Mouse (Mus musculus) limb, embryonic 15.5 days (tissue): Measurements from ENCODE around the gene Fam83e. TPM values are rescaled to one million over a fixed set of nuclear protein-coding genes. Genes with fewer than 3 reads are reported as not detected.
A peak's percentile ranks its signal among the peaks of the same experiment; 100 is the strongest.

Source experiments
- ATAC-seq: fragments of 200-750 bp; cut with Nextera tagmentation; 2 replicates; pipeline ENCODE4 v1.8.0; 2017; ENCODE audit warnings: low read depth, moderate TSS enrichment; ENCODE audit not compliant: insufficient number of reproducible peaks, low FRiP score, low TSS enrichment
- H3K27ac ChIP-seq: fragments of 300-500 bp; sonication (generic); 2 replicates; pipeline ENCODE4 v1.5.1; 2015; ENCODE audit warnings: moderate library complexity, mild to moderate bottlenecking, inconsistent platforms
- H3K27me3 ChIP-seq: fragments of 300-500 bp; sonication (generic); 2 replicates; pipeline ENCODE4 v1.6.1; 2015; ENCODE audit warnings: inconsistent platforms
- H3K36me3 ChIP-seq: fragments of 300-500 bp; sonication (generic); 2 replicates; pipeline ENCODE4 v1.6.1; 2015; ENCODE audit warnings: inconsistent platforms
- H3K4me1 ChIP-seq: fragments of 300-500 bp; sonication (generic); 2 replicates; pipeline ENCODE4 v1.6.1; 2015; ENCODE audit warnings: inconsistent platforms
- H3K4me2 ChIP-seq: fragments of 300-500 bp; sonication (generic); 2 replicates; pipeline ENCODE4 v1.6.1; 2015; ENCODE audit warnings: mild to moderate bottlenecking, inconsistent platforms
- H3K4me3 ChIP-seq: fragments of 300-500 bp; sonication (generic); 2 replicates; pipeline ENCODE4 v1.5.1; 2015; ENCODE audit warnings: mild to moderate bottlenecking, inconsistent platforms
- H3K9ac ChIP-seq: fragments of 300-500 bp; sonication (generic); 2 replicates; pipeline ENCODE4 v1.6.1; 2015; ENCODE audit warnings: inconsistent platforms
- H3K9me3 ChIP-seq: fragments of 300-500 bp; sonication (generic); 2 replicates; pipeline ENCODE4 v1.6.1; 2016; ENCODE audit warnings: inconsistent platforms
- WGBS: fragments of 180-500 bp; shearing (Covaris S2); methylation state at CpG from one replicate; pipeline ENCODE4 v1.1.7; 2015; 5-methylcytosine and 5-hydroxymethylcytosine counted together
- polyA plus RNA-seq: library from polyadenylated mRNA; unstranded; fragments of >200 nt; fragmentation: Nextera tagmentation; extraction: Ambion mirVana; gene quantifications from 2 replicates; pipeline ENCODE4 v1.2.1, GENCODE M21; 2015

The Fam83e gene
- 0.76 and 0.78 TPM in 2 replicates for polyA plus RNA-seq

- Histone ChIP-seq H3K9ac (no peak within 1 kb of the TSS), H3K27ac (peak within 1 kb of the TSS; percentile 47; the same call in 1 of the 2 replicates), H3K36me3 (peaks cover 67% of the 10 kb centered on the region), H3K9me3 (no peaks in the 10 kb centered on the region), H3K4me2 (no peak within 1 kb of the TSS), H3K4me1 (peaks cover 39% of the 10 kb centered on the region), H3K27me3 (no peaks in the 10 kb centered on the region), H3K4me3 (no peak within 1 kb of the TSS)
- WGBS, result 77% methylated on average over 14 of the region's 14 CpGs
- no peak for ATAC-seq
Measured at GRCm38 (mm10) chr7:45720413-45721233, at the start of gene Fam83e. Gene Fam83e (plus strand): TSS chr7:45721212.

- Histone ChIP-seq H3K9me3 (no peaks in the 10 kb centered on the region), H3K4me3 (no peak overlapping the region), H3K36me3 (no peaks in the 10 kb centered on the region), H3K4me2 (no peak overlapping the region), H3K27me3 (no peaks in the 10 kb centered on the region), H3K27ac (no peak overlapping the region), H3K9ac (no peak overlapping the region), H3K4me1 (peaks cover 3% of the 10 kb centered on the region)
- no peak for ATAC-seq
- 72% methylated on average over 7 of the region's 7 CpGs for WGBS
Measured at GRCm38 (mm10) chr7:45677627-45678295, 43.3 kb upstream of the Fam83e start.

GRCm38 (mm10) chr7:45678513-45678912 is 42.5 kb upstream of the Fam83e start:
- 88% methylated on average over 14 of the region's 14 CpGs for WGBS
- no peak overlapping the region for H3K4me3 ChIP-seq
- H3K9me3 ChIP-seq, result no peaks in the 10 kb centered on the region
- H3K36me3 ChIP-seq, result no peaks in the 10 kb centered on the region
- no peak overlapping the region for H3K4me2 ChIP-seq
- peaks cover 3% of the 10 kb centered on the region for H3K4me1 ChIP-seq
- no peaks in the 10 kb centered on the region for H3K27me3 ChIP-seq
- no peak for ATAC-seq
- H3K27ac ChIP-seq, result no peak overlapping the region
- no peak overlapping the region for H3K9ac ChIP-seq

DNA sequence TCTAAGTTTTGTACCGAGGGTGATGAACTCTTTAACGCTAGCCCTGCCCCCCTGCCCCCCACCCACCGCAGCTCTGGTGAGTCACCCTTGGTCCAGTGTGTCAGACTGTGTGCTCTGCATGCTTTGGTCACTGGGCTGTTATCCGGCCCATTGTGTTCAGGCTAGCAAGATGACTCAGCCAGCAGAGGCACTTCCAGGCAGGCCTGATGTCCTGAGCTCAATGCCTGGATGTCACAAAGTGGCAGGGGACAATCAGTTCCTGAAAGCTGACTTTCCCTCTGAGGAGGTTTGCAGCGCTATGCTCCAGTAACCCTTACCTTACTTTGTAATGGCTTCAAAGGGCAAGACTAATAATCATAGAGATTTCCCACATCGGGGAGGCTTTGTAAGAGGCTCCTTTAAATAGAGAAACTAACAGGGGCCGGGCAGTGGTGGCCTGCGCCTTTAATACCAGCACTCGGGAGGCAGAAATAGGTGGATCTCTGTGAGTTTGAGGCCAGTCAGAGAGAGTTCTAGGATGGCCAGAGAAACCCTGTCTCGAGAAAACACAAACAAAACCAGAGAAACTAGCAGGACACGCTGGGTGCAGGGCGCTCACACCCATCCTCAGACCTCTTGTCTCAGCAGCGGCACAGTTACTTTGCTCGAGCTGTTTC is 40.9 kb upstream of the Fam83e start:
- ATAC-seq, result no peak
- Histone ChIP-seq H3K9ac (no peak overlapping the region), H3K4me1 (peaks cover 9% of the 10 kb centered on the region), H3K27ac (no peak overlapping the region), H3K4me3 (no peak overlapping the region), H3K4me2 (no peak overlapping the region), H3K36me3 (no peaks in the 10 kb centered on the region), H3K9me3 (no peaks in the 10 kb centered on the region), H3K27me3 (no peaks in the 10 kb centered on the region)
- 74% methylated on average over 14 of the region's 14 CpGs for WGBS

DNA sequence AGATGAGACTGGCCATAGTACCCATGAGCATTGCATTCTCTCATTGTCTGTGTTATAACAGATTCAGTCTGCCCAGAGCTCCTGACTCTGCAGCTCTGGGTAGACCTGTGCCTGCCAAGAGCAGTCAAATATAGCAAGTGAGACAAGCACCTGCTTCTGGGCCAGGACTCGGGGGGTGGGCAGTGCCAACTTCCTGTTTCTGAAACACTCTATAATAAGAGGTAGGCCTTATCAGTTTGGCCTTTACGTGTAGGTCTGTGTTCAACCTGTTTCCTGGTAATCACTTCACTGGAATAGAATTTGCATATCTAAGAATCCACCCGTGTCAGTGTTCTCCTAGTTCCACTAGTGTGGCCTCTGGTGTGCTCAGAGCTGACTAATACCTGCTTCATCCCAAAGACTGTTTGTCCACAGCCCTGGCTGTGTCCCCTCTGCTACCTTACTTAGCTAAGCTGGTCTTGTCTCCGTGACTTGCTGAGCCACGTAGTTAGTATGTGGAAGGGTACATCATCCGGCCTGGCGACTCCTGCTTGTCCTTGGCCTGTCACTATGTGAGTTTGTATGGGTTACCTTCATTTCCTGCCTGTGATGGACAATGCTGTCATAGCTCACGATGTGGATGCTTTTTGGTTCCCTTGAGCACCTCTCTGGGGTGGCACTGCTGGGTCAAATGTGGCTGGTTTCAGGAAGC is 39.8 kb upstream of the Fam83e start:
- Histone ChIP-seq H3K9ac (no peak overlapping the region), H3K36me3 (no peaks in the 10 kb centered on the region), H3K4me1 (peaks cover 20% of the 10 kb centered on the region), H3K4me2 (no peak overlapping the region), H3K27me3 (no peaks in the 10 kb centered on the region), H3K4me3 (no peak overlapping the region), H3K9me3 (no peaks in the 10 kb centered on the region), H3K27ac (no peak overlapping the region)
- WGBS, result 82% methylated on average over 8 of the region's 8 CpGs
- ATAC-seq, result no peak

DNA sequence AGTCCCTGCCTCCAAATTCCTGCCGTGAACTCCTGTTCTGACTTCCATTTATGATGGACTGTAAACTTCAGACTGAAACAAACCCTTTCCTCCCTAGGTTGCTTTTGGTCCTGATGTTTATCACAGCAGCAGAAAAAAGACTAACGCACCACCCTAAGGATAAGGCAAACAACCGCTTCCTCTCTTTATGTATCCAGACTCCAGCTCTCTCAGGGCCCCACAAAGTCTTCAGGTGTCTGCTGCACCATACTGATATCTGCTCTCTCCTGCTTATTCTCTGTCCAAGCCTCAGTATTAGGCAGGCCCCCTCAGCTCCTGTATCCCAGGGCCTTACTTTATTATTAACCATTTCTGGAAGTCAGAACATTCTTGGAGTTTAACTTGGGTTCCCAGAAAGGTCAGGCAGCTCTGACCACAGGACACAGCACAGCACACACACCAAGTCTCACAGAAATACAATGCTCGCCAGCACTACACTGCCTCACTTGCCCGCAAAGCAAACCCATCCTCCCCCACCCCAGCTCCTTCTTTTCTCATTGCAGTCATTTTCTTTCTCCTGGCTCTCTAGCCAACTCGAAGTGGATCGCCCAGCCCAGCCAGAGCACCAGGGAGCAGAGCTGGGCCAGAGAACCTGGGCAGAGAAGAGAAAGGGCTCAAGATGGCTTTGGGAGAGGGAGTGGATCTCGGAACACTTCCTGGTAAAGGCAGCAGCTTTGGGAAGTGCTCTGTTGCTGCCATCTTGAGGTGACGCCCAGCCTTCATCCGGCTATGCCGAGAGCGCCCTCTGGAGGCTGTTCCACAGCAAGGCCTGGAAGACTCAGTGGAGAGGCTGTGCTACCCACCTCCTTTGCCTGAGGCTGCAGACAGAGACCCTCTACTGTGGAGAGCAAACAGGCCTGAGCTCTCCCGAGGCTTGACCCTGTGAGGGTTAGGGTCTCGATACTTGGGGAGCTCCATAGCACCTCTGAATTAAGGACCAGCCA is 38.6 kb upstream of the Fam83e start:
- peak overlapping the region; percentile 55; the same call in 1 of the 2 replicates for H3K27ac ChIP-seq
- no peaks in the 10 kb centered on the region for H3K27me3 ChIP-seq
- H3K9ac ChIP-seq, result no peak overlapping the region
- peak overlapping the region; percentile 40 for H3K4me2 ChIP-seq
- H3K36me3 ChIP-seq, result no peaks in the 10 kb centered on the region
- H3K9me3 ChIP-seq, result no peaks in the 10 kb centered on the region
- peak overlapping the region; percentile 15; the same call in 1 of the 2 replicates for H3K4me3 ChIP-seq
- 32% methylated on average over 14 of the region's 14 CpGs for WGBS
- ATAC-seq, result peak; percentile 52; the same call in 1 of the 2 replicates
- H3K4me1 ChIP-seq, result peaks cover 26% of the 10 kb centered on the region

GRCm38 (mm10) chr7:45683396-45684050 is 37.5 kb upstream of the Fam83e start, which contains the start of gene Ntn5:
Gene Ntn5 (plus strand): TSS chr7:45684022.
- Histone ChIP-seq H3K36me3 (no peaks in the 10 kb centered on the region), H3K4me1 (peaks cover 26% of the 10 kb centered on the region), H3K9me3 (no peaks in the 10 kb centered on the region), H3K9ac (no peak within 1 kb of the TSS), H3K27me3 (no peaks in the 10 kb centered on the region), H3K4me2 (no peak within 1 kb of the TSS), H3K4me3 (peak within 1 kb of the TSS; percentile 15; the same call in 1 of the 2 replicates), H3K27ac (no peak within 1 kb of the TSS)
- 75% methylated on average over 7 of the region's 7 CpGs for WGBS
- no peak for ATAC-seq

DNA sequence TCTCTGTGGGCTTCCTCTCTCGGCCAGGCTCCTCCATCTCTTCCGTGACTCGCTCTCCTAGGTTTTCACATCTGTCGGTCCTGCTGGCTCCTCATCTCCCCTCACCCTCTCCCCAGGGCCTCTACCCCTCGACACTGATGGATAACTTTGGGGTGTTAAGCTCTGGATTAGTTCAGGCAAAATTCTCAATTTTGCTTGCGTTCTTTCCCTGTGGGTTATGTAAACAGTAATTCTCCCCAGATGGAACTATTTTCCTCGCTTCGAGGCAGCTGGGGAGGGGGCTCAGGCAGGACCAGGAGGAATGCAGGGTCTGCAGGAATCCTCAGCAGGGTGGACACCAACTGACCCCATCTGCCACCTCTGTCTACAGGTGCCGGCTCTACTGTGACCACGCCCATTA is 35.2 kb upstream of the Fam83e start:
- WGBS, result 30% methylated on average over 10 of the region's 10 CpGs
- peaks cover 26% of the 10 kb centered on the region for H3K4me1 ChIP-seq
- no peak overlapping the region for H3K4me3 ChIP-seq
- H3K9ac ChIP-seq, result no peak overlapping the region
- ATAC-seq, result no peak
- H3K4me2 ChIP-seq, result no peak overlapping the region
- H3K36me3 ChIP-seq, result no peaks in the 10 kb centered on the region
- no peak overlapping the region for H3K27ac ChIP-seq
- H3K27me3 ChIP-seq, result no peaks in the 10 kb centered on the region
- H3K9me3 ChIP-seq, result no peaks in the 10 kb centered on the region

- Histone ChIP-seq H3K9me3 (no peaks in the 10 kb centered on the region), H3K27me3 (no peaks in the 10 kb centered on the region), H3K4me3 (no peak overlapping the region), H3K27ac (no peak overlapping the region), H3K9ac (no peak overlapping the region), H3K4me1 (peaks cover 26% of the 10 kb centered on the region), H3K4me2 (no peak overlapping the region), H3K36me3 (no peaks in the 10 kb centered on the region)
- no peak for ATAC-seq
- WGBS, result 74% methylated on average over 3 of the region's 3 CpGs
Measured at GRCm38 (mm10) chr7:45686841-45687240, 34.2 kb upstream of the Fam83e start.

- Histone ChIP-seq H3K9ac (no peak overlapping the region), H3K27ac (no peak overlapping the region), H3K9me3 (no peaks in the 10 kb centered on the region), H3K4me1 (peaks cover 21% of the 10 kb centered on the region), H3K27me3 (no peaks in the 10 kb centered on the region), H3K4me2 (no peak overlapping the region), H3K4me3 (no peak overlapping the region), H3K36me3 (no peaks in the 10 kb centered on the region)
- WGBS, result 55% methylated on average over 6 of the region's 6 CpGs
- ATAC-seq, result no peak
Measured at GRCm38 (mm10) chr7:45689099-45689498, 31.9 kb upstream of the Fam83e start.
